In genomic region chr2:72996808-72997378, GRCm38 (mm10) we compare ENCODE assay signal across 9 mouse cellular contexts. TPM values are rescaled to one million over a fixed set of nuclear protein-coding genes. Genes with fewer than 3 reads are reported as not detected.
A peak's percentile ranks its signal among the peaks of the same experiment; 100 is the strongest.
DNase-seq lines count a peak whose midpoint lies in the region; ATAC-seq and TF ChIP-seq lines count a peak whose summit lies in the region.
"Had no signal": no experiment of that assay in that cellular context is flagged by ENCODE, and none has a peak within 500 bp of the region (broad histone marks: within the 10 kb centered on the region; RNA-seq: fewer than 3 reads in every experiment).

No protein-coding gene starts in this region.

- H3K9me3 ChIP-seq in embryonic facial prominence, embryonic 12.5 days, result no peaks in the 10 kb centered on the region
- H3K9me3 ChIP-seq in embryonic facial prominence, embryonic 10.5 days, result no peaks in the 10 kb centered on the region
- H3K9me3 ChIP-seq in lung, postnatal 0 days (ENCODE audit: low read length), result no peaks in the 10 kb centered on the region
- no peaks in the 10 kb centered on the region for H3K9me3 ChIP-seq in forebrain, embryonic 13.5 days (replicated peaks)

- TF ChIP-seq CTCF in lung, postnatal 0 days (IDR thresholded peaks at IDR 0.05), result no peak; the same call in 1 of the 2 replicates
- TF ChIP-seq CTCF in thymus, adult 2 months (IDR thresholded peaks at IDR 0.05; ENCODE audit: borderline replicate concordance, control insufficient read depth, extremely low read depth, insufficient read depth, low read length, poor library complexity), result no peak

- H3K36me3 ChIP-seq in embryonic facial prominence, embryonic 12.5 days, result no peaks in the 10 kb centered on the region
- no peaks in the 10 kb centered on the region for H3K36me3 ChIP-seq in embryonic facial prominence, embryonic 10.5 days (replicated peaks)
- H3K36me3 ChIP-seq in lung, postnatal 0 days (ENCODE audit: insufficient read depth, low read length), result no peaks in the 10 kb centered on the region
- H3K36me3 ChIP-seq in thymus, adult 2 months (ENCODE audit: control insufficient read depth, insufficient read depth, low read length), result no peaks in the 10 kb centered on the region
- no peaks in the 10 kb centered on the region for H3K36me3 ChIP-seq in forebrain, embryonic 13.5 days (ENCODE audit: poor library complexity, severe bottlenecking)

- H3K4me1 ChIP-seq in embryonic facial prominence, embryonic 12.5 days, result peaks cover 14% of the 10 kb centered on the region
- H3K4me1 ChIP-seq in embryonic facial prominence, embryonic 10.5 days, result peaks cover 9% of the 10 kb centered on the region
- H3K4me1 ChIP-seq in lung, postnatal 0 days (ENCODE audit: insufficient read depth, low read depth, low read length), result no peaks in the 10 kb centered on the region; the same call in 1 of the 2 replicates
- peaks cover 28% of the 10 kb centered on the region for H3K4me1 ChIP-seq in thymus, adult 2 months (replicated peaks; ENCODE audit: control insufficient read depth, insufficient read depth, low read length)
- peaks cover 21% of the 10 kb centered on the region for H3K4me1 ChIP-seq in forebrain, embryonic 13.5 days

- H3K4me3 ChIP-seq in embryonic facial prominence, embryonic 12.5 days, result no peak overlapping the region
- no peak overlapping the region for H3K4me3 ChIP-seq in embryonic facial prominence, embryonic 10.5 days
- H3K4me3 ChIP-seq in lung, postnatal 0 days (ENCODE audit: low read depth, low read length), result no peak overlapping the region; the same call in 1 of the 2 replicates
- peak overlapping the region; percentile 32; the same call in 1 of the 2 replicates for H3K4me3 ChIP-seq in thymus, adult 2 months (ENCODE audit: control insufficient read depth, insufficient read depth, low read length)
- H3K4me3 ChIP-seq in forebrain, embryonic 13.5 days, result no peak overlapping the region

- TF ChIP-seq POLR2A in thymus, adult 2 months (IDR thresholded peaks at IDR 0.05; ENCODE audit: control insufficient read depth, extremely low read depth, insufficient read depth, low read length, poor library complexity), result no peak

- no peaks in the 10 kb centered on the region for H3K27me3 ChIP-seq in embryonic facial prominence, embryonic 12.5 days
- no peaks in the 10 kb centered on the region for H3K27me3 ChIP-seq in embryonic facial prominence, embryonic 10.5 days (replicated peaks; ENCODE audit: low read depth, poor library complexity, severe bottlenecking)
- no peaks in the 10 kb centered on the region for H3K27me3 ChIP-seq in lung, postnatal 0 days (replicated peaks; ENCODE audit: insufficient read depth, low read length)
- no peaks in the 10 kb centered on the region for H3K27me3 ChIP-seq in thymus, adult 2 months (ENCODE audit: control insufficient read depth, insufficient read depth, low read length)
- no peaks in the 10 kb centered on the region for H3K27me3 ChIP-seq in forebrain, embryonic 13.5 days
- H3K27me3 ChIP-seq: Patski had no signal

- 0 out of 2 replicates have a peak overlapping the region, but pooled peaks have one; percentile 78 for H3K27ac ChIP-seq in embryonic facial prominence, embryonic 12.5 days
- no peak overlapping the region for H3K27ac ChIP-seq in embryonic facial prominence, embryonic 10.5 days (replicated peaks)
- 0 out of 2 replicates have a peak overlapping the region, but pooled peaks have one; percentile 43 for H3K27ac ChIP-seq in lung, postnatal 0 days (ENCODE audit: low read length)
- peak overlapping the region; percentile 65 for H3K27ac ChIP-seq in thymus, adult 2 months (ENCODE audit: control insufficient read depth, insufficient read depth, low read length)
- H3K27ac ChIP-seq in forebrain, embryonic 13.5 days, result no peak overlapping the region

- H3K4me2 ChIP-seq in embryonic facial prominence, embryonic 12.5 days (replicated peaks), result no peak overlapping the region
- peak overlapping the region; percentile 32 for H3K4me2 ChIP-seq in lung, postnatal 0 days (replicated peaks; ENCODE audit: low read depth, low read length)
- H3K4me2 ChIP-seq in forebrain, embryonic 13.5 days, result no peak overlapping the region

- no peak overlapping the region for H3K9ac ChIP-seq in embryonic facial prominence, embryonic 12.5 days
- no peak overlapping the region for H3K9ac ChIP-seq in lung, postnatal 0 days (replicated peaks; ENCODE audit: low read depth)
- no peak overlapping the region for H3K9ac ChIP-seq in forebrain, embryonic 13.5 days

- DNase-seq in embryonic facial prominence, embryonic 10.5 days (ENCODE audit: low spot score), result no peak
- DNase-seq in CD4-positive, CD25-positive, alpha-beta regulatory T cell, adult 2 months (ENCODE audit: low read depth, low spot score), result peak; percentile 91
- peak; percentile 81 to 83 for DNase-seq in cerebellum, postnatal 10 days
- DNase-seq in lung, postnatal 0 days (ENCODE audit: low spot score), result peak; percentile 84
- DNase-seq in thymus, adult 2 months, result peak; percentile 83

- 65% methylated on average over 9 of the region's 9 CpGs for WGBS in embryonic facial prominence, embryonic 12.5 days
- 70% methylated on average over 9 of the region's 9 CpGs for WGBS in embryonic facial prominence, embryonic 10.5 days
- 41% methylated on average over 9 of the region's 9 CpGs for WGBS in lung, postnatal 0 days
- WGBS in thymus, adult 2 months, result 13% methylated on average over 9 of the region's 9 CpGs
- 57% methylated on average over 9 of the region's 9 CpGs for WGBS in forebrain, embryonic 13.5 days

- TF ChIP-seq EP300 in lung, postnatal 0 days (IDR thresholded peaks at IDR 0.05), result no peak

- ATAC-seq in embryonic facial prominence, embryonic 12.5 days (ENCODE audit: insufficient number of reproducible peaks, insufficient read depth, low FRiP score, low TSS enrichment), result no peak
- peak; percentile 94 for ATAC-seq in inflammation-experienced regulatory T-cells, adult 6 months
- ATAC-seq in lung, postnatal 0 days, result peak; percentile 79
- no peak for ATAC-seq in forebrain, embryonic 13.5 days
- ATAC-seq: Patski had no signal

RNA-seq across cellular contexts. Expression of gene Gm11084, which starts 10.4 kb away (rescaled TPM):
- not detected in 2 replicates for polyA plus RNA-seq in embryonic facial prominence, embryonic 12.5 days (2016; fragmentation: Nextera tagmentation; extraction: Ambion mirVana)
- polyA plus RNA-seq in embryonic facial prominence, embryonic 10.5 days (2016; fragmentation: Nextera tagmentation; extraction: Ambion mirVana), result not detected in 2 replicates
- not detected for polyA plus RNA-seq in inflammation-experienced regulatory T-cells, adult 6 months (2017; shearing (Covaris generic))
- not detected in 2 replicates for polyA plus RNA-seq in lung, postnatal 0 days (2015; fragmentation: Nextera tagmentation; extraction: Ambion mirVana)
- not detected in 2 replicates for polyA plus RNA-seq in thymus, adult 2 months (2012; rRNA removed)
- not detected in 2 replicates for polyA plus RNA-seq in forebrain, embryonic 13.5 days (2015; fragmentation: Nextera tagmentation; extraction: Ambion mirVana)
- polyA plus RNA-seq: Patski had no signal

RNA-seq across cellular contexts. Expression of gene Sp3, which starts 16.6 kb away (rescaled TPM):
- 74.6 and 77.8 TPM in 2 replicates for polyA plus RNA-seq in embryonic facial prominence, embryonic 12.5 days (2016; fragmentation: Nextera tagmentation; extraction: Ambion mirVana)
- 53.0 and 55.4 TPM in 2 replicates for polyA plus RNA-seq in embryonic facial prominence, embryonic 10.5 days (2016; fragmentation: Nextera tagmentation; extraction: Ambion mirVana)
- polyA plus RNA-seq in inflammation-experienced regulatory T-cells, adult 6 months (2017; shearing (Covaris generic)), result 10 to 100 TPM; 48.5 to 64.8 (median 62.2) TPM
- 36.1 and 41.3 TPM in 2 replicates for polyA plus RNA-seq in lung, postnatal 0 days (2015; fragmentation: Nextera tagmentation; extraction: Ambion mirVana)
- polyA plus RNA-seq in thymus, adult 2 months (2012; rRNA removed), result 39.4 and 45.6 TPM in 2 replicates
- polyA plus RNA-seq in forebrain, embryonic 13.5 days (2015; fragmentation: Nextera tagmentation; extraction: Ambion mirVana), result 64.3 and 66.6 TPM in 2 replicates

Comparison
In these comparisons a context has a peak if more than half of its experiments do, and no peak if none do; other contexts are left out.
1. H3K27ac ChIP-seq: peak in embryonic facial prominence, embryonic 12.5 days (single experiment), lung, postnatal 0 days (single experiment) and thymus, adult 2 months (single experiment); none in embryonic facial prominence, embryonic 10.5 days (single experiment) and forebrain, embryonic 13.5 days (single experiment).
2. ATAC-seq: peak in inflammation-experienced regulatory T-cells, adult 6 months (single experiment) and lung, postnatal 0 days (single experiment); none in embryonic facial prominence, embryonic 12.5 days (single experiment) and forebrain, embryonic 13.5 days (single experiment).